Mouse (Mus musculus): ENCODE measurements around the gene Arhgap19. TPM values are rescaled to one million over a fixed set of nuclear protein-coding genes. Genes with fewer than 3 reads are reported as not detected.

The Arhgap19 gene
- polyA plus RNA-seq, 2 experiments from 2014 or later: 6.7 to 7.1 TPM

DNA sequence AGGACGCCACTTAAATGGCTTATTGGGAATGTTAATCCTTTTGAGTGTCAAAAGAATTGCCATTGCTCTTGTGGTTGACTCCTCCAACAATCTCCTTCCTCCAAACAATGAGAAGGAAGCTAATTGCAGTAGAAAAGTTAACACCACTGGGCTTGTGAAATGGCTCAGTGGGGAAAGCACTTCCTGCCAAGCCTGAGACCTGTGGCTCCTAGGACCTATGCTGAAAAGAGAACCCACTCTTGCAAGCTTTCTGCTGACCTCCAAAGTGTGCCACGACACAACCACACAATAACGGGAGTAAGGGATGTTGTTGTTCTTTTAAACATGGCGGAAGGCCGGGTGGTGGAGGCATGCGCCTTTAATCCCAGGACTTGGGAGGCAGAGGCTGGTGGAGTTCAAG is 4.3 kb downstream of the Arhgap19 start:
- no peak for ATAC-seq

DNA sequence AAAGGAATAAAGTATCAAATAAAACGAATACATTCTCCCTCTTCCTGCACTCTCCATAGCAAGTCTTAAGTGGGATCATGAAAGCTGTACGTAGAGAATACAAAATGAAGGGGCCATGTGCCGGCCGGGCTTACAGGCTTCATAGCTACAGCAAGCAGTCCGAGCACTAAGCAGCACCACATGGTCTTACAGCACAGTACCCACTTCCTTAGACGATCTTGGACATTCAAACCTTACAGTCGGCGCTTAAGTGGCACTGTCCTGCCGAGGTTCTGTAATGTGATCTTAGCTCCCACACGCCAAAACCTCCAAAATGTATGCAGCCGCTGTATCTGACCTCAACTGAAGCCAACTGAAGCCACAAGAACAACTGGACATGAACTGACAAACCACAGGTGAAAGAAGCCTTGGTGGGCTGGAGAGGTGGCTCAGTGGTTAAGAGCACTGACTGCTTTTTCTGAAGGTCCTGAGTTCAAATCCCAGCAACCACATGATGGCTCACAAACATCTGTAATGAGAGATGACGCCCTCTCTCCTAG is 5.0 kb downstream of the Arhgap19 start:
- no peak for ATAC-seq

DNA sequence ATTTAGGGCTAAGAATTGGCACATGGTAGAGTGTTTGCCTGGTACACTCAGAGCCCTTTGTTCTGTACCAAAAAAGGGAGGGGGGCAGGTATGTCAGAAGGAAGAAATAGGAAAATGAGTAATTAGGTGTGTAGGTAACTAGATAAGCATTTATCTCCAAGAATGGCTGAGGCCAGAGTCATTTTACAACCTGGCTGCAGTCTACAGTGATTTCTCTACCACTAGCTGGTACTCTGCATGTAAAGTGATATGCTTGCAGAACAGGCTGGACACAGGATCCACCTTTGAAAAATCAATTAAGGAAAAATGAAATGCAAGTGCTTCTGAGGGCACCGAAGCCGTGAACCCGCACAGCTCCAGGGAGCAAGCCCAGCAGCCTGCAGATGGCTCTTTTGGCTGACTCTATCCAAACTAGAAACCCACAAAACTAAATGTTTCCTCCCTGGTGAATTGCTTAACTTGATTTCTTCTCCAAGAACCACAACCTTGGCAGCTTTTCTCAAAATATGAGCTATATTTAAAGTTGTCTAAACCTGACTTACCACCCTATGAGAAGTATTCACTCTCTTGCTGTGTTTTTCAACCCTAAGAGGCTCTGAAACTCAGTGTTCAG is 5.6 kb downstream of the Arhgap19 start:
- no peak for ATAC-seq

DNA sequence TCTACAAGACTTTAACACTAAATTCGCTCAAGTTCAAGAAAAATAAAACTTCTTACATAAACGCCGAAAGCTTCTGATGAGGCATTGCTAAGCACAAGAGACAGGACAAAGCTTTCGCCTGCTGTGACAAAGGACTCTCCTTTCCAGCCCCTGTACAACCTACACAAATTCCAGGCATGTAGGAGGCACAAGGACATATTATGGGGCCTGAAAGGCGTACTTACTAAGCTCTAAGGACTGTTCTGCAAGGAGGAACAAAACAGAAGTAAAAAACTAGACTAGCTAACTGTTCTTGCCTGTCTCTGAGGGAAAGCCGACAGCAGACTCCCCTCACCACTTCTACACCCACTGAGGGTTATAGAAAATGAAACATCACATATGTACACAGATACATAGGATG is 6.9 kb downstream of the Arhgap19 start:
- ATAC-seq: no peak

DNA sequence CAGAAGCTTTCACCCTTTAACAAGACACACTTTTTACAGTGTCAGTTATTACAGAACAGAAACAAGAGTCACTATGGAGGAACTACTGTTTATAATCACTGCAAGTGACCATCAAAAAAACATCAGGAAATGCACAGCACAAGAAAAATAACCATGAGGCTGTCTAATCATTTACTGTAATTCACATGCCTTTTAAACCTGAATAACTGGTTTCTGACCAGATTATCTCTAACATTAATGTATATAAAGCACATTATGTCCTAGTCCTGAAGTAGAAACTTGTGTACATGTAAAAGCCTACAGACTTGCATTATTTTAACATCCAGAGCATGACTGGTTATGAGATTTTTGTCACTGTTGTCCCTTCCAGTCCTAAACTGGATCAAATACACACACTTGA is 7.8 kb downstream of the Arhgap19 start:
- no peak for ATAC-seq

DNA sequence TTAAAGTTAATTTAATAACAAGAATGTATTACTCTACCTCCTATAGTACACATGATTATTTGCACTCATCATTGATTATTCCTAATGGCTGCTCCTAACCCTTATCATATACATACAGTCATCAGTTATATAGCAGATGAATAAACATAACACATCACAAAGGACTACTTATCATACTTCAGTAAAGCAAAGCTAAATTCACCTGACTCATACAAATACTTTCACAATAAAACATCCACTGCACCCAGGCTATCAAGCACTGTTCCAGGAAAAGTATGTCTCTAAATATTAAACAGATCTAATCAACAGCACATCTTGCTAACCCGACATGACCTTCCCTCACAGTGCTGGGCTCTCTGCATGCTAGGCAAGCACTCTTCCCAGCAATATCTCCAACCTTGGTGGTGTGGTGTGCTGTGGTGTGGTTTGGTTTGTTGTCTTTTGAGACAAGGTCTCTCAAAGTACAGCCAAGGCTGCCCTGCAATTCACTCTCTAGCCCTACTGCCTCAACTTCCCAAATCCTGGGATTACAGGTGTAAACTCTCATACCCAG is 8.8 kb downstream of the Arhgap19 start:
- ATAC-seq: no peak

DNA sequence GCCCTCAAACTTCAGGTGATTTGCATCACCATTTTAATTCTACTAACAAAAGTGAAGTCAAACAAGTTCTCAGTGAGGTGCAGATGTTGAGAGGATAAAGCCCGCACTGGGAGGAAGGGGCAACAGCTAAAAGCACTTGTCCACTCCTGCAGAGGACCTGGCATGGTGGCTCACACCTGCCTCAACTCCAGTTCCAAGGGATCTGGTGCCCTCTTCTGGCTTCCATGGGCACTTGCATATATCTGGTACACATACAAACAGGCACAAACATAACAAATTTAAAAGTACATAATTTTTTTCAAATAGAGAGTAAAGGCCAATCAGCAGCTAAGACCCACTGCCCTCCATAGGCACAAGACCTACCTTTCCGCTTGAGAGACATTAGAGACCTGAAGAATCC is 10.5 kb downstream of the Arhgap19 start:
- ATAC-seq: no peak

DNA sequence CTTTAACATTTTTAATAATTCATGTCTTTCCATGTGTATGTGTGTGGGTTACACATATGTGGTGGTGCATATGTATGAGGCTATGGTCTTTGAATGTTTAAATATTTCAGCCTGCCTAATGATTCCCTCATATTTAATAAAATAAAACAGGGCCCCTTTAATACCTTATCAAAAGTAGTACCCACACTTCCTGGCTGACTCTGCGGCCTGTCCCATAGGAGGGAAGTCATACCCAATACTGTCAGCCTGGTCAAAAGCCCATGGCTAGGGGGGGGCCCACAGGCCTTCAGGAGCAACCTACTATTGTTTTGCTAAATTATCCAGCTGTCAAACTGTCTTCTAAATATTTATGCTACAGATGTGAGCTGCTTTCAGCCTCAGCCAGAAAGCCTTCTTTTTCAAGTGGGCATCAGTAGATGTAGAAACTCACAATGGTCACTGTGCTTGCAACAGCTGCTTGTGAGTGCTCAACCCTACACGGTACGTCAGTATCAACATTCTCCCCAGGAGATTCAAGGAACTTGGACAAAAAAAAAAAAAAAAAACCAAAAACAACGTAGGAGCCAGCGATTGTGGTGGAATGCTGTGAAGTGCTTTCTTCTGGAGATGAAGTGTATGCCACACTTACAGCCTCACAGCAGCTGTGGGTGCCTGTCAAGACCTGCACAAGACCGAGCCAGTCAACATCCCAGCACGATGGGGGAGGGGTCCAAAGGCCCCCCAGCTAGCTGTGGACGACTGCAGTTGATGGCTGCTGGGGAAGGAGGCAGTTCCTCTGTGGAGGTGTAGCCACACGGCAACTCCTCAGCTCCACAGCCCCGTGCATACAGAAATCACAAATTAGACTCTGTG is 12.5 kb downstream of the Arhgap19 start:
- no peak for ATAC-seq

DNA sequence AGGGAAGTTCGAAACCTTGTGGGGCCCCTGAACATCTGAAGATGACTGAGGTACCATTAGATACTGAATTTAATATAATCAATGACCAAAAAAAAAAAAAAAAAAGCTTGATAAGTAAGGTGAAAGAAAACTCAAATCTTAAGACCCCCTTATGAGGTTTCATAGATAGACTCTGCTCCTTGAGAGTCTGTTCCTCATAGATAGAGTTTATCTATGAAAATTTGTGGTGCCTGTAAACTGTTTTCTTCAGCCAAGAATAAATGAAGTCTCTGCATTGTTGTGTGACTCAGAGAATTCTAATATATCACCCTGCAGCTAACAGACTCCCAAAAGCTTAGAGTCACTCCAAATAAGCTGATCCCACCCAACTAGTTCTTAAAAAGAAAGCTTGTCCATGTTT is 15.0 kb downstream of the Arhgap19 start:
- ATAC-seq: no peak

DNA sequence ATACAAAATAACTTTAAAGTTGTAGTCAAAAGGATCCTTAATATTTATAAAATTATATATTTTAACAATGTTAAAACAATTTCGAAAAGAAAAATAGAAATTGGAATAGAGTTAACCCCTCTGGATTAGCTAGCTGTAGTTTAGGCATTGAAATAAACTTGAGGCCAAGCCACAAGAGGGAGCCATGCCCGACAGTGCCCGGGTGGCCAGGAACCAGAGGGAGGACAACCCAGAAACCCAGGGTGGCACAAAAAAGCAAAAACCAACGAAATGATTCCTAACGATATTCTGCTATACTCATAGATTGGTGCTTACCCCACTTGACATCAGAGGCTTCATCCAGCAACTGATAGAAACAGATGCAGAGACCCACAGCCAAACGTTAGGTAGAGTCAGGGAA is 24.3 kb downstream of the Arhgap19 start:
- no peak for ATAC-seq

DNA sequence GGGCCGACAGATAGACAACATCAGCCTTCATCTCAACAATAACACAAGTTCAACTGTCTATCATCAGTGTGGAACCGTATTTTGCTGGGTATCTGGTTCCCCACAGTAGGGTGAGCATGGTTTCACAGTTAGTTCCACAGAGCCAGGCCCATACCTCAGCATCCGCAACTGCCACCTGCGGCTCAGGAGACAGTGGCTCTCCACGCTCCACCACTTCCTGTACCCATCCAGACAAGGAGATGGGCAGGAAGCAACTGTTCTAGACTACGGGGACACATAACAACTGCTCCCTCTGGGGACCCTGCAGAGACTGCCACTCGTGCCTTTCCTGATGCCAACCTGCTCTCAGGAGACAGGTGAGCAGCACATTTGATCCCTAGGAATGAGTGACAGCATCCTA is 33.1 kb downstream of the Arhgap19 start:
- peak; percentile 32 for ATAC-seq

DNA sequence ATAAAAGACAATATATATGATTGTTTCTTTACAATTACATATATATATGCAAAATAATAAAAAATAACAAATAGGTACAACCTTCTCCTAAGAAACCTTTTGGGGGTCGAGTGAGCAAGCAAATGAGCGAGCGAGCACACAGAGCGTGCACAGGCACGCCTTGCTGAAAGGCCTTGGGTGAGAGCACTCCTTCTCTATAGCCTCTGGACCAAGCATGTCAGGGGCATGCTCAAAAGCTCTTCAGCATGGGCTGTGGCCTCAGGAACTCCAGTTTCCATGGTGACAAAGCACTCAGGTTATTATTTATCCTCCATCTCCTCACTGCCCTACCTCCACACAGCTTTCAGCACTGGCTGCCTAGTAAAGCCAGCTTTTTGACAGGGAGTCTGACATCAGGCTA is 35.2 kb downstream of the Arhgap19 start:
- ATAC-seq: no peak

DNA sequence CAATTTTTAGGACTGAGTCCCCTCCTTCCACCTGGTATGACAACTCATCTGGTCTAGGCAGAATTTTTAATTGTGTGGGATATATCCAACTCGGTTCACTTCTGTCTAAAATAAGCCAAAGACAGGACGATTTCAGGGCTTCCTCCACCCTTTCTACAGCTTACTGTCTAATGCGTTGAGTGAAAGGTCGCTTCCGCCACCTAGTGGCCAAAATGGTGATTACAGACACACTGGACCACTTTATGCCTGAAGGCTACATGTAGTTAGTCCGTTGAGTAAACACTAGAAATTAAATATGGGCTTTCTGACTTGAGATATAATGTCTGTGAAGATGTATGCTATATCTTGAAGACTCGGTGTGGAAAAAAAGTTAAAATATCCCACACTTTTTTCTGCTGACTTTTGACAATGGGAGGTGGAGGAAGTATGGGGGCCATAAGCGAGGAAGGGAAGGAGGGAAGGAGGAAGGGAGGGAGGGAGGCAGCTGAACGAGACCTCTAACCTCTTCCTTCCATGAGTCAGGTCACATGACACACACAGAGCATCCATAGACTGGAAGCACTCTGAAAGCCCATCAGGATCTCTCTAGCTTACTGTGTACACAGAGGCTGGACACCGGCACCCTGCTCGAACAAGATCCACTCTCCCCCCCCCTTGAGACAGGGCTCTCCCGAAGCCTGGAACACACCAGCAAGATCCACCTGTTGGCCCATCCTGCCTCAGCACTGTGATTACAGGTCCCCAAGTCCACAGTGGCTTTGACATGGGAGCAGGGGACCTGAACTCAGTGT is 37.8 kb downstream of the Arhgap19 start:
- ATAC-seq: peak; percentile 82

DNA sequence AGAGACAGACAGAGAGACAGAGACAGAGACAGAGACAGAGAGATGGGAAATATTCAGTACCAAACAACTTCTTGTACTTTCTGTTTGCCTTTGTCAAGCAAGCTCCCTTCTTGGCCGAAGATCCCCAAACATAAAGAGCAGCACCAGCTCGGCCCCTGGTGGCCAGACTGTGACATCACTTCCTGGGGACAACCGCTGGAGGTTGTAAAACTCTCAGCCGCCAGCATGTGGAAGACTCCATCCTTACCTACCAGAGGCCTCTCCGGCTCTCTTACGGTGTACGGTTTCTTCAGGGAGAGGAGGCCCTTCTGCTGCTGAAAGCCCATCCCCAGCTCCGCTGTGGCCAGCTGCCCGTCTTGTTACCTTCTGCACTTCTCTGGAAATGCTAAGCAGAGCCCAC is 40.3 kb downstream of the Arhgap19 start:
- no peak for ATAC-seq

DNA sequence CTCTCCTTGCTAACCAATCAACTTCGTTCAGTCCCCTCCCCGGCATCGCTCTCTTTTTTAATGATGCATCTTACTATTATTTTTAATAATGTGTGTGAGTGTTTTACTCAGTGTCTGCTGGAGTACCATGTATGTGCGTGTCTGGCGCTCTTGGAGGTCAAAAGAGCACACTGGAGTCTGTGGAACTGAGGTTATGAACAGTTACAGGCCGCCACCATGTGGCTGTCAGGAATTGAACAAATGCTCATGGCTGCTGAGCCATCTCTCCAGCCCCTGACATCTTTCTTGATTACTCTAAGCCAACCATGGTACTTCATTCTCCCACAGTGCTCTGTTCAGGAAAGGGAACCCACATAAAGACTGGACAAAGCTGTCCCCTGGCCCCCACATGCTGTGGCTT is 42.1 kb downstream of the Arhgap19 start:
- ATAC-seq: no peak

DNA sequence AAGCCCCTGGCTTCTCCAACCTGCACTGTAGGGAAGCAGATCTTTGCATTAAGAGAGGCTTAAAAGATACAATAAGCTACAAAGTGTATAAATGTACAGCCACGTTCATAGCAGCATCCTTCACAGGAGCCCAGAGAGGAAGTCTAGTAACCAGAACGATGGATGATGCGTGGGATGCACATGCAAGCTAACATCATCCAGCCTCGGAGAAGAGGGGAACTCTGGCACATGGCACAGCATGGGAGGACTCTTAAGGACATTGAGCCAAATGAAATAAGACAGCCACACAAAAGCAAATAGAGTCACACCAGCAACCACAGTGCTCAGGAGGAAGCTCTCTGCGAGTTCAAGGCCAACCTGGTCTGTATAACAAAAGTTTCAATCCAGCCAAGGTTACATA is 42.6 kb downstream of the Arhgap19 start:
- no peak for ATAC-seq

DNA sequence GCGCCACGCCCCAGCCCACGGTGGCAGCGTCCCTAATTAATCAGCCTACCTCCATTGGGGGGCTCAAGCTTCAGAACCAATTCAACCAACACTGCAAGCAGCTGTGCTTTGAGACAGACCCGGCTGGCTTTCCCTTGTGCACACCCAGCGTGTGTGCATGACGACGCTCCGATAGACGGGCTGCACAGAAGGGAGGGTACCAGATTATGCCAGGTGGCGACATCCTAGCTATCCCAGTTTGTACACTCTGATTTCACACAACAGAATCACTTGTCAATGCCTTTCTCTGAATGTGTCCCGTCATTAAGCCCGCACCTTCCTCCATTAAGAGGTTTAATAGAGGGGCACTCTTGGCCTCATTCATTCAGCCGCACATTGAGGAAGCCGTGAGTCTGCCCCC is 47.1 kb downstream of the Arhgap19 start:
- no peak for ATAC-seq

DNA sequence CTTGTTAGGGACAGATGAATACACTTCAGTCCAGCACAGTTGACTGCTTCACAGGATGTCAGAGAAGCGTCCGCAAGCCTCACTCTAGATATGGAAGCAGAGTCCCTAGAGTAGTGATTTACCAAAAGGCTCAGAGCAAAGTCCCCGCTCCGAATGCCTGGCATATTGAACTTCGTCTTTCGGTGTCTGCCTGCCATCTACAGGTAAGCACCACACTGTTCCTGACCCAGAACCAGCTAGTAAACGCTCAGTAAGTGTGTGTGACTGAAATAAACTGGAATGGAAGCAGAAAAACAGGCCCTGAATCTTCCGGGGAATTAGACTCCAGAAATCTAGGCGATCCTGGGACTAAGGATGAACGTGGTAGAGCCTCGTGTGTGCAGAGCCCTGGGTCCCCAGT is 49.9 kb downstream of the Arhgap19 start:
- no peak for ATAC-seq

DNA sequence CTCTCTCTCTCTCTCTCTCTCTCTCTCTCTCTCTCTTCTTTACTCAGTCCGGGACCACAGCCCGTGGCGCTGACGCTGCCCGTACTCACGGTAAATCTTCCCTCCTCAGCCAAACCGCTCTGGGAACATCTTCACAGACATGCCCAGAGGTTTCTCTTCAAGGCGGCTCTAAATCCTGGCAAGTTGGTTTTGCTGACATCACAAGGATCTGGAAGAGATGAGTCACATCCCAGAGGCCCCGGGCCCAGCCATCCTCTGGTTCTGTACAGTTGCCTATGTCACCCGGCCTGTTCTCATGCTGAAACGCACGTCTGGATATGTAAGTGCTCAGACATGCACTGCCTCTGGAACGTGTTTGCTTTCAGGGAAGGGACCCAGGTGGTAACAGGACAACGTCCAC is 54.4 kb downstream of the Arhgap19 start:
- ATAC-seq: no peak

DNA sequence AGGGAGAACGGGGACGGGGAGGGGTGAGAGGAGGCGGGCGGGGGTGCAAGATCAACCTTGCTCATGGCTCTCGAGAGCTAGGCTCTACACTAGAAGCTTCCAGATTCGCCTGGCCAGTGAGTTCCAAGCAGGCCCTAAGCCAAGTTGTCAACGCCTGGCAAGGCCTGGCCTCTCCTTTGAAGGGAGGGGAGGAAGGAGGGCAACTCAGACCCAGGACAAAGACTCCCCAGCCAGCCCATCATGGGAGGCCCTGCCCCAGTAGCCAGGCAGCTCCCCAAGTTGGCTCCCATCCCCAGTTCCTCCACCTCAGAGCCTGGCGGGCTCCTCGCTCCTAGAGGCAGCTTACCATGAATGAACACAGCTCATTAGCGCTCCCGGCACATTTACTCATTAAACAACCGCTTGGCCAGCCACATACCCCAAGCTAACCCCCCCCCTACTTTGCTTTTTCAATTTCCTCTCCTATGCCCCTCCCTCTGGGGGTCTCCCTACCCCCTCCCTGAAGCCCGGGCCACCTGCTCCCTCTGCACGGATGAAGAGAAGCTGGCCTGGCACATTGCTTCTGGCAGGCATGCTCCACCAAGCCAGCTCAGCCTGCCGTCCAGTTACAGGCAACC is 55.8 kb downstream of the Arhgap19 start:
- no peak for ATAC-seq

DNA sequence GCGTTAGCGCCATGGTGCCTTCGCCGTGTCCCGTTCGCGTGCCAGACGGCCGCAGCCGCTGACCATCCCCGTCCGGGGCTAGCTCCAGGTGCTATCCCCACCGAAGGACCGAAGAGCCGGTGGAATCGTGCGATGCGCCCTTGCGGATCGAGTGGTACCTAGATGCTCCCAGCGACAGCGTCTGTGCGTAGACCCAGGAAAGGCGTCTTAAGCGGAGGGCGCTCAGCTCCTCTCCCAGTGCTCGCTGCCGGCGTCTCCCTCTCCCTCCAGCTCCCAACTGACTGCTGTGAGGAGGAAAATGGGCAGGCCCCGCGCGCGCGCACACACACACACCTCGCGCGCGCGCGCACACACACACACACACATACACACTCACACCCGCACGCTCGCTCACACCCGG is 58.5 kb downstream of the Arhgap19 start, which contains the start of gene Slit1:
Gene Slit1, minus strand, starts transcription at position 270 of the 400 bp plus-strand sequence.
- ATAC-seq: no peak

DNA sequence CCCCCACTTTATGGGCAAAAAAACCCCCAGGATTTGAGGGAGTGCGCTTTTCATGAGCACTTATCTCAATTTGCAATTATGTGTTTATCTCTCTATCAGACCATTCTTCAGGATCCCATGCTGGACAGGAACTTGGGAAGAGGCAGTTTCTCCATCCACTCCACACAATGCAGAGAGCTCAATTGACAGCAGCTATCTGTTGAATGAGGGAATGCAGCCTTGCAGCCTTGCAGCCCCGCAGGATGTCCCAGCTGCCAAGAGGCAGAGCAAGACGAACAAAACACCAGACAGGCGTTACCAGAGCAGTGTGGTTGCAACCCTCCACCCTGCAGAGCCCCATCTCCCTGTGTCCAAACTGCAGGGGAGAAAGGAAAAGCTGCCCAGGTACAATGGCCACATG is 63.0 kb downstream of the Arhgap19 start:
- ATAC-seq: no peak

DNA sequence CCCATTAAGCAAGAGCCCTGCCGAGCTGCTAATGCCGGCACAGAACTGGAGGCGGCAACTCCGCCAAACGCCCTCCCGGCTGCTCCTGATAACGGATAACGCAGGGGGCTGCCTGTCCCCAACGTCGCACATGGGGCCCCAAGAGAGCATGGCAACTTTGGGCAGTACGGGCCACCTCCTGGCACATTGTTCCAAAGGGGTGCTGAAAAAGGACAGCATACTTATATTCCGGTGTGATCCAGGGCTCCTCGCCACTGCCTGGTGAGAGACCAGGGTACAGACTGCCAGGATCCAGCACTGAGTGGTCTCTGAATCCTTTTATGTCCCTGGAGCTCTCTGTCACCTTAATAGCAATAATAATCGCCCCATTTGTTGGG is 63.4 kb downstream of the Arhgap19 start:
- ATAC-seq: no peak
